Mouse (Mus musculus) liver, embryonic 16.5 days (tissue): Measurements from ENCODE around the gene B4galt2. TPM values are rescaled to one million over a fixed set of nuclear protein-coding genes. Genes with fewer than 3 reads are reported as not detected.

ENCODE experiments used
- ATAC-seq: fragments of 200-750 bp; cut with Nextera tagmentation; 2 replicates; pipeline ENCODE4 v1.8.0; 2017; ENCODE audit warnings: low read depth, mild to moderate bottlenecking, moderate number of reproducible peaks, moderate library complexity
- H3K27ac ChIP-seq: fragments of 300-500 bp; sonication (generic); 2 replicates; pipeline ENCODE4 v1.5.1; 2014; ENCODE audit warnings: mild to moderate bottlenecking, low read length
- H3K27me3 ChIP-seq: fragments of 300-500 bp; sonication (generic); 2 replicates; pipeline ENCODE4 v1.6.1; 2014; ENCODE audit warnings: low read depth, low read length, mixed read lengths; ENCODE audit not compliant: control insufficient read depth, insufficient read depth
- H3K36me3 ChIP-seq: fragments of 300-500 bp; sonication (generic); 2 replicates; pipeline ENCODE4 v1.6.1; 2014; ENCODE audit warnings: mild to moderate bottlenecking; ENCODE audit not compliant: control insufficient read depth, insufficient read depth
- H3K4me1 ChIP-seq: fragments of 300-500 bp; sonication (generic); 2 replicates; pipeline ENCODE4 v1.6.1; 2014; ENCODE audit warnings: low read depth, low read length, mixed read lengths; ENCODE audit not compliant: control insufficient read depth
- H3K4me2 ChIP-seq: fragments of 300-500 bp; sonication (generic); 2 replicates; pipeline ENCODE4 v1.6.1; 2014; ENCODE audit warnings: low read depth, low read length, mixed read lengths
- H3K4me3 ChIP-seq: fragments of 300-500 bp; sonication (generic); 2 replicates; pipeline ENCODE4 v1.5.1; 2014; ENCODE audit warnings: low read depth, mild to moderate bottlenecking, low read length
- H3K9ac ChIP-seq: fragments of 300-500 bp; sonication (generic); 2 replicates; pipeline ENCODE4 v1.6.1; 2014; ENCODE audit warnings: low read depth, low read length
- H3K9me3 ChIP-seq: fragments of 300-500 bp; sonication (generic); replicated peaks from 2 replicates; pipeline ENCODE4 v1.6.1; 2016; ENCODE audit warnings: low read length; ENCODE audit not compliant: control insufficient read depth
- WGBS: fragments of 180-500 bp; shearing (Covaris S2); extraction: QIAGEN DNeasy Blood & Tissue Kit; methylation state at CpG from one replicate; pipeline ENCODE4 v1.1.7; 2014; ENCODE audit not compliant: insufficient replicate concordance; 5-methylcytosine and 5-hydroxymethylcytosine counted together
- polyA plus RNA-seq: library from polyadenylated mRNA; unstranded; fragments of >200 nt; fragmentation: Nextera tagmentation; extraction: Ambion mirVana; gene quantifications from 2 replicates; pipeline ENCODE4 v1.2.1, GENCODE M21; 2015

The B4galt2 gene
- polyA plus RNA-seq, 1 experiment from 2014 or later = 1.3 TPM

DNA sequence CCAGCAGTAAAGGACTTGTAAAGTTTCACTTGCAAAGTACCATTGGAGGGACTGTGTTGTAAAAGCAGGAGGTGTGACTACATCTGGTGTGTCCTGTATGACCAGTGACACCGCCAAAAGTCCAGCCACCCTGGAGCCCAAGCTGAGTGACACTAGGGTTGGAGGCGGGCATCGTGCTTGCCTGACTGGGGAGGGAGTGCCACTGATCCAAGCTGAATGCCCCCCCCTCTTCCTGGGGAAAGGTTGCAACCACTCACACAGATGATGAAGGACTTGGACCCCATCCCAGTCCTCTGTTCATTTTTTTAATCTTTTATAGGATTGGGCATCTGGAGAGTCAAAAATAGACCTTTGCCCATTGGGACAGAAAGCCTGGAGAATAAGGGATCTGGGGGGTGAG lies 41.7 kb downstream of the B4galt2 start:
- Histone ChIP-seq H3K27ac (no peak overlapping the region), H3K4me1 (peaks cover 31% of the 10 kb centered on the region)

DNA sequence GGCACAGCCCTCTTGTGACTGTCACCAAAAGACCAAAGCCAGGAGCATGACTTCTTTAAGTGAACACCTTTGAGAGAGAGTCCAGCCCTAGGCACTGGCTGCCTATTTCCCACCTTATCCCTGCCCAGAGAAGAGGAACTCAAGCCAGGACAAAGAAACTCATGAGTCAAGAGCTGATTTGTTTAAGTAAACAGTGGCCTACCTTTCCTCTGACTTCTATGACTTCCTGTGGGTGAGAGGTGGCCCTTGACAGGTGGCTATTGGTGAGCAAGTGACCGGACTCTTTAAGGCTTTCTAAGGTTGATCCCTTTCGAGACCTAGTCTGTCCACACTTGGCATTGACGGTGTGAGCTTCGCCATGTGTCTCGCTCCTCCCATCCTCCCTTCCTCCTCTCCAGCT lies 42.5 kb downstream of the B4galt2 start:
- H3K36me3 ChIP-seq = peaks cover 59% of the 10 kb centered on the region

More for the DNA sequence above, 41.7 kb downstream of the B4galt2 start:
- Histone ChIP-seq H3K27me3 (no peaks in the 10 kb centered on the region), H3K4me2 (no peak overlapping the region), H3K4me3 (no peak overlapping the region), H3K9me3 (no peaks in the 10 kb centered on the region), H3K9ac (no peak overlapping the region), H3K36me3 (peaks cover 66% of the 10 kb centered on the region)
- 75% methylated on average over 3 of the region's 3 CpGs for WGBS
- no peak for ATAC-seq

DNA sequence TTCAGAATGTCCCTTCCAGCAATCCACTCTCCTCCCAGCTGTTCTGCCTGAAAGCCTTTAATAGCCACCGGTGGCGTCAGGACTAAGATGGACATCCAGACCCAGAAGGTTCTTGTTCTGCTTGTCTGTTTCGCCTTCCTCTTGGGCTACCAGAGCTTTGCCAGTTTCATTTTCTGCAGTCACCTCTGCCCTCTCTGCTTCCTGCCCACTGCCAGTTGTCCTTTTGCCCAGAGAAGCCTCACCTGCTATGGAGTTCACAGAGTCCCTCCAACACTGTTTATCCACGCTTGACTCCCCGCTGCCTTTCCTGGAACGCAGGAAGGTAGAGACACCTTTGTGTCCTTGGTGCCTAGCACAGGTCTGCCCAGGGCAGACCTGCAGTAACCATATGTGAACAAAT lies 43.9 kb downstream of the B4galt2 start:
- no peaks in the 10 kb centered on the region for H3K9me3 ChIP-seq
- no peak for ATAC-seq
- H3K27me3 ChIP-seq = no peaks in the 10 kb centered on the region; the same call in 1 of the 2 replicates
- H3K4me3 ChIP-seq = no peak overlapping the region
- 75% methylated on average over 6 of the region's 6 CpGs for WGBS
- H3K9ac ChIP-seq = 0 out of 2 replicates have a peak overlapping the region, but pooled peaks have one; percentile 5
- no peak overlapping the region for H3K4me2 ChIP-seq
- peaks cover 44% of the 10 kb centered on the region for H3K36me3 ChIP-seq
- peak overlapping the region; percentile 14; the same call in 1 of the 2 replicates for H3K27ac ChIP-seq
- H3K4me1 ChIP-seq = peaks cover 36% of the 10 kb centered on the region

More for the DNA sequence above, 42.5 kb downstream of the B4galt2 start:
- no peak for ATAC-seq
- Histone ChIP-seq H3K4me1 (peaks cover 31% of the 10 kb centered on the region), H3K27ac (no peak overlapping the region), H3K4me2 (no peak overlapping the region), H3K9ac (no peak overlapping the region), H3K27me3 (no peaks in the 10 kb centered on the region), H3K9me3 (no peaks in the 10 kb centered on the region), H3K4me3 (no peak overlapping the region)
- 92% methylated on average over 5 of the region's 5 CpGs for WGBS

DNA sequence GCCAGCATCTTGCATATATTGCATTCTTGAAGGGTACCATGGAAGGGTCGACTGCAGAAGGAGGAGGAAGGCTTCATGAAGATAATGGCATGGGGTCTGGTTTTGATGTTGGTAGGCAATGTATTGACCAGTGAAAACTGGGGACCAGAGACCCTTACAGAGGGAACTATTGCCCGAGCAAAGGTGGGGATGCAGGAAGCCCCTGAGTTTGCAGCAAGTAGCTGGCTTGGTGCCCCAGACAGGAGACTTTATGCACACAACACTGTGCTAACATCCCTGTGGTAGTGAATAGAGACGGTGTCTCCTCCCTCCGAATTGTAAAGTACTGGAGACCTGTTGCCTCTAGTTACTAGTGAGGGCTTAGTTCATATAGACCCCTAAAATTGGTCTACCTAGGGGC lies 46.0 kb downstream of the B4galt2 start:
- WGBS = 69% methylated on average over 4 of the region's 4 CpGs
- H3K36me3 ChIP-seq = peaks cover 27% of the 10 kb centered on the region
- peak overlapping the region; percentile 91 for H3K4me3 ChIP-seq
- ATAC-seq = no peak
- H3K4me2 ChIP-seq = peak overlapping the region; percentile 92
- peak overlapping the region; percentile 100 for H3K27ac ChIP-seq
- H3K4me1 ChIP-seq = peaks cover 57% of the 10 kb centered on the region
- H3K9ac ChIP-seq = peak overlapping the region; percentile 99
- no peaks in the 10 kb centered on the region; the same call in 1 of the 2 replicates for H3K27me3 ChIP-seq
- no peaks in the 10 kb centered on the region for H3K9me3 ChIP-seq

DNA sequence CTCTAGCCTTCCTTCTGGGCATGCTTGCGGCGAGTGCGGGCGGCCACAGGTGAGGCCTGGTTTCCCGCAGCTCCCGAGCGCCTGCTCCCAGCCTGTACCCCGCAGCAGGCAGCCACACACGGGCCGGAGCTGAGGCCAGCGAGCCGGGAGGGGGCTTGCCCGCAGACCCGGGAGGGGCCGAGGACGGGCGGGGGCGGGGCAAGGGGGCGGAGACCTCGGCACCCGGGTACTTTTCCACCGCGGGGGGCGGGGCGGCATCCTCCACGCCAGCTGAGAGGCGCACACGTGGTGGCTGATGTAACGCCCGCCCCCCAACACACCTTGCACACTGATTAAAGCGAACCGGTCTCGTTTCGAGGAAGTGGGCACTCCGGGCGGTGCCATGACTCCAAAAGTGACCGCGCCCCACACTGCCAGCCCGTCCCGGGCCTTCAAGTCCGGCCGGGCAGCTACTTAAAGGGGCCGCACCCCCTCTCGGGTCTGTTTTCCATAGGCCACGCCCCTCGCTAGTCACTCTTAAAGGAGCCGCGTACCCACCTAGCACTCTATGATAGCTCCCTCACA lies 47.0 kb downstream of the B4galt2 start:
- Histone ChIP-seq H3K4me3 (peak overlapping the region; percentile 91), H3K27me3 (no peaks in the 10 kb centered on the region; the same call in 1 of the 2 replicates), H3K27ac (peak overlapping the region; percentile 100), H3K4me1 (peaks cover 67% of the 10 kb centered on the region), H3K4me2 (peak overlapping the region; percentile 92), H3K9me3 (no peaks in the 10 kb centered on the region), H3K9ac (peak overlapping the region; percentile 99), H3K36me3 (peaks cover 24% of the 10 kb centered on the region)
- under 1% methylated on average over 47 of the region's 48 CpGs for WGBS
- peak; percentile 75 for ATAC-seq

DNA sequence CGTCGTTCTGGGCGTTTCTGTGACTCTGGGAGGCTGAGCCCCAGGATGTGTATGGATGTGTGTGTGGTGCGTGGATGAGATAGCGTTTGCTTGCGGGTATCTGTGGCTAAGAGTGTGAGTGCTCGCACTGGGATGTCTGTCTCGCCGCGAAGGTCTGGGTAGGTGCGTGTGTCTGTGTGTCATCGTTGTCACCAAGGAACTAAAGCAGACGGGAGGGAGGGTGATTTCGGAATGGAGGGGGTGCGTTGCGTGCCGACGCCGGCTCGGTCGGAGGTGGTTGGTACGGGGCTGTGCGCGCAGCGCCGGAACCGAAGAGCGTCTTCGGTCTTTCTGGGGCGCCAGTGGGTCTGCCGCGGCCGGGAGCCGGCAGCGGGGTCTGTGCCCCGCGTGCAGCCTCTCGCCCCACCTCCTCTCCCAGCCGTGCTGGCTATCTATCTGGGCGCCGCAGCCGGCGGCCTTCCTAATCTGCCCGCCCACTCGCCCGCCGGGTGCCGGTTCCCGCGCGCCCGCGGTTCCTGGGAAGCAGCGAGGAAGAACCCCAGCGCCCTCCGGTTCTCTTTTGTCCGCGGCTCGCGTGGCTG lies 47.7 kb downstream of the B4galt2 start:
- ATAC-seq = peak; percentile 62

DNA sequence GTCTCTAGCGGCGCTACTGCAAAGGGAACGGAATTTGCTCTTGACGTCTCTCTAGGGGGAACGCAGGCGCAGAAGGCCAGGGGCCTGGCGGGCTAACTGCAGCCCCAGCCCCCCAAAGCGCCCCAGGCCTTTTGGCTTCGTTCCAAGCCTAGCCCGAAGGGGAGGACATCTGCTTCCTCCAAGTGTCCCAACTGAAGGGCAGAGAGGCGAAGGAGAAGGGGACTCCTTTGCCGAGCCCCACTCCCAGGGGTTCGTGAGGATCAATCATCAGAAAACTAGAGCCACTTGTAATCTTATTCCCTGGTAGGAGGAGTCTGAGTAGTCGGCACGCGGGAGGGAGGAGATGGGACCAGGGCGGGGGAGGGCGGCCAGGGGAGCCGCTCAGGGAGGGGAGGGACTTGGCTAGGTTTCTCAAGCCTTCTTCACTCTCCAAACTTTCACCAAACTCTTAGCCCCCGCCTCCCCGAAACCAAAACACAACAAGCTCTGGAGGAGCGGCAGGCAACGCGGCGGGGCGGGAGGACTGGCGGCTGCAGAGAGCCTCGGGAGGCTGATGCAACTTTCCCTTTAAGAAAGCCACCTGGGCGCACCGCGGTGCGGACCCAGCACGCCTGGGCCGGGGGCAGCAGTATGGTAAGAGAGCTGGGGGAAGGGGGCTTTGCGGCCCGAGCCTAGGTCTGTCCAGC lies 48.3 kb downstream of the B4galt2 start:
- Histone ChIP-seq H3K4me1 (peaks cover 75% of the 10 kb centered on the region), H3K9me3 (no peaks in the 10 kb centered on the region), H3K27ac (peak overlapping the region; percentile 100), H3K9ac (peak overlapping the region; percentile 99), H3K4me2 (peak overlapping the region; percentile 92), H3K27me3 (no peaks in the 10 kb centered on the region; the same call in 1 of the 2 replicates), H3K4me3 (peak overlapping the region; percentile 91), H3K36me3 (peaks cover 13% of the 10 kb centered on the region)
- peak; percentile 30 for ATAC-seq
- WGBS = 3% methylated on average over 33 of the region's 36 CpGs

More for the DNA sequence above, 47.7 kb downstream of the B4galt2 start:
- Histone ChIP-seq H3K27ac (peak overlapping the region; percentile 100), H3K36me3 (peaks cover 19% of the 10 kb centered on the region), H3K4me3 (peak overlapping the region; percentile 91), H3K27me3 (no peaks in the 10 kb centered on the region; the same call in 1 of the 2 replicates), H3K4me2 (peak overlapping the region; percentile 92), H3K9ac (peak overlapping the region; percentile 99), H3K9me3 (no peaks in the 10 kb centered on the region), H3K4me1 (peaks cover 74% of the 10 kb centered on the region)
- WGBS = under 1% methylated on average over 58 of the region's 60 CpGs

DNA sequence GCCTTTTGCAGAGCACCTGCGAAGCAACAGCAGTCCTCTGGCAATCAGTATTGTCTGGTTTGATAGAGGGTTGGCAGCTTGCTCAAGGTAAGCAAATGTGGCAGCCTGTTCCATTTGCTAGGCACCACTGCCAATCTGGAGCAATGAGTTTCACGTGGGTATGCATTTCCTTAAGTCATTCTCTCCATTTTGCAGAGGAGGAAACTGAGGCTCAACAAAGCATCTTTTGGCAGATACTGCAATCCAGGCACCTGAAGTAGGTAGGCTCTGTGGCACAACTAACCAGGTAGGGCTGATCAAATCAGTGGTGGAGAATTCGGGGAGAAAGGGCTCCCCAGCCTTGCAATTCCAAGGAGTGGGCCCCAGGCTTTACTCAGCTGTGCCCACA lies 48.8 kb downstream of the B4galt2 start, which contains the start of gene Slc6a9:
TSS of gene Slc6a9 (plus strand) at position 50 of the 388 bp plus-strand sequence.
- H3K9ac ChIP-seq = peak within 1 kb of the TSS; percentile 99
- no peaks in the 10 kb centered on the region; the same call in 1 of the 2 replicates for H3K27me3 ChIP-seq
- no peak for ATAC-seq
- peak within 1 kb of the TSS; percentile 91 for H3K4me3 ChIP-seq
- WGBS = 40% methylated on average over 3 of the region's 3 CpGs
- peaks cover 8% of the 10 kb centered on the region for H3K36me3 ChIP-seq
- H3K27ac ChIP-seq = peak within 1 kb of the TSS; percentile 100
- peaks cover 76% of the 10 kb centered on the region for H3K4me1 ChIP-seq
- no peaks in the 10 kb centered on the region for H3K9me3 ChIP-seq
- H3K4me2 ChIP-seq = peak within 1 kb of the TSS; percentile 96
